Mouse (Mus musculus) MEL (cell line): Measurements from ENCODE around the gene Epn3. TPM values are rescaled to one million over a fixed set of nuclear protein-coding genes. Genes with fewer than 3 reads are reported as not detected.
A peak's percentile ranks its signal among the peaks of the same experiment; 100 is the strongest.

Experiments
- DNase-seq: peaks from one replicate; pipeline ENCODE4 v3.0.0; 2011; ENCODE audit warnings: low read depth, low spot score
- H3K27ac ChIP-seq: 2 replicates; pipeline ENCODE4 v1.5.1; 2012; ENCODE audit warnings: low read depth, mild to moderate bottlenecking, control low read depth, low read length, moderate library complexity; ENCODE audit not compliant: control insufficient read depth
- H3K27me3 ChIP-seq, 2 experiments: fragments of 150-350 bp in 1 of 2; sonication (generic) in 1 of 2; 2 replicates each; pipeline ENCODE4 v1.6.1; 2012; ENCODE audit warnings: low read length in 2 of 2, mild to moderate bottlenecking in 2 of 2, improper control_type of control experiment in 1 of 2, moderate library complexity in 1 of 2; ENCODE audit not compliant: insufficient read depth in 2 of 2, control insufficient read depth in 1 of 2
- H3K36me3 ChIP-seq, 2 experiments: 2 replicates each; pipeline ENCODE4 v1.6.1; 2012 to 2014; ENCODE audit warnings: low read length in 2 of 2, improper control_type of control experiment in 1 of 2, inconsistent platforms in 1 of 2, mild to moderate bottlenecking in 1 of 2; ENCODE audit not compliant: insufficient read depth in 2 of 2, control insufficient read depth in 1 of 2
- H3K4me1 ChIP-seq, 2 experiments: fragments of 150-350 bp in 1 of 2; sonication (generic) in 1 of 2; 2 replicates each; pipeline ENCODE4 v1.6.1; 2012; ENCODE audit warnings: low read length in 2 of 2, improper control_type of control experiment in 1 of 2, mild to moderate bottlenecking in 1 of 2; ENCODE audit not compliant: insufficient read depth in 2 of 2, control insufficient read depth in 1 of 2
- H3K4me3 ChIP-seq, 2 experiments: fragments of 150-350 bp in 1 of 2; sonication (generic) in 1 of 2; 2 replicates each; pipeline ENCODE4 v1.5.1; 2012; ENCODE audit warnings: low read depth in 2 of 2, low read length in 2 of 2, mild to moderate bottlenecking in 2 of 2, moderate library complexity in 2 of 2, control low read depth in 1 of 2, improper control_type of control experiment in 1 of 2; ENCODE audit not compliant: control insufficient read depth in 1 of 2, insufficient read depth in 1 of 2
- H3K79me2 ChIP-seq: 2 replicates; pipeline ENCODE4 v1.6.1; 2012; ENCODE audit warnings: mild to moderate bottlenecking, low read length, moderate library complexity; ENCODE audit not compliant: control insufficient read depth, poor library complexity, insufficient read depth
- H3K9ac ChIP-seq: 2 replicates; pipeline ENCODE4 v1.6.1; 2012; ENCODE audit warnings: low read depth, mild to moderate bottlenecking, control low read depth, low read length, moderate library complexity; ENCODE audit not compliant: control insufficient read depth, poor library complexity, severe bottlenecking
- H3K9me3 ChIP-seq: fragments of 150-350 bp; sonication (generic); replicated peaks from 2 replicates; pipeline ENCODE4 v1.6.1; 2012; ENCODE audit warnings: mild to moderate bottlenecking, low read length, improper control_type of control experiment, moderate library complexity; ENCODE audit not compliant: insufficient read depth
- CHD1 ChIP-seq: IDR thresholded peaks from 2 replicates; pipeline ENCODE4 v1.6.1; 2012; ENCODE audit warnings: low read depth, mild to moderate bottlenecking, inconsistent platforms, low read length, improper control_type of control experiment
- CHD2 ChIP-seq: IDR thresholded peaks from 2 replicates; pipeline ENCODE4 v1.6.1; 2011; ENCODE audit warnings: low read length, improper control_type of control experiment
- CTCF ChIP-seq, 3 experiments: IDR thresholded peaks in 2 of 3; conservative IDR thresholded peaks in 1 of 3; 2 replicates each; pipeline ENCODE4 v1.5.1; 2011 to 2012; ENCODE audit warnings: low read length in 3 of 3, low read depth in 2 of 3, mild to moderate bottlenecking in 2 of 3, improper control_type of control experiment in 1 of 3, inconsistent platforms in 1 of 3, mixed read lengths in 1 of 3, moderate library complexity in 1 of 3; ENCODE audit not compliant: control insufficient read depth in 1 of 3, insufficient read depth in 1 of 3, poor library complexity in 1 of 3, severe bottlenecking in 1 of 3
- EP300 ChIP-seq, 2 experiments: IDR thresholded peaks; 2 replicates each; pipeline ENCODE4 v1.6.1; 2011; ENCODE audit warnings: improper control_type of control experiment in 2 of 2, low read length in 2 of 2, low read depth in 1 of 2, mild to moderate bottlenecking in 1 of 2
- ETS1 ChIP-seq: IDR thresholded peaks from 2 replicates; pipeline ENCODE4 v1.6.1; 2012; ENCODE audit warnings: low read depth, mild to moderate bottlenecking, inconsistent platforms, low read length, improper control_type of control experiment, moderate library complexity
- GABPA ChIP-seq: IDR thresholded peaks from 2 replicates; pipeline ENCODE4 v1.6.1; 2012; ENCODE audit warnings: low read depth, mild to moderate bottlenecking, inconsistent platforms, low read length, improper control_type of control experiment, moderate library complexity
- GATA1 ChIP-seq: IDR thresholded peaks from 2 replicates; pipeline ENCODE4 v1.6.1; 2011; ENCODE audit warnings: low read depth, low read length, improper control_type of control experiment
- MAFK ChIP-seq: IDR thresholded peaks from 2 replicates; pipeline ENCODE4 v1.6.1; 2011; ENCODE audit warnings: low read depth, mild to moderate bottlenecking, low read length, improper control_type of control experiment, borderline replicate concordance
- MYB ChIP-seq: IDR thresholded peaks from 2 replicates; pipeline ENCODE4 v1.6.1; 2011; ENCODE audit warnings: mild to moderate bottlenecking, low read depth, low read length, improper control_type of control experiment
- MYC ChIP-seq: IDR thresholded peaks from 2 replicates; pipeline ENCODE4 v1.6.1; 2011; ENCODE audit warnings: low read depth, mild to moderate bottlenecking, low read length, improper control_type of control experiment, moderate library complexity
- NELFE ChIP-seq: IDR thresholded peaks from 2 replicates; pipeline ENCODE4 v1.6.1; 2011; ENCODE audit warnings: low read depth, low read length, improper control_type of control experiment
- NRF1 ChIP-seq: IDR thresholded peaks from 2 replicates; pipeline ENCODE4 v1.6.1; 2014; ENCODE audit warnings: low read depth, mild to moderate bottlenecking, inconsistent platforms, low read length, improper control_type of control experiment, moderate library complexity; ENCODE audit not compliant: poor library complexity, insufficient read depth, severe bottlenecking
- POLR2A ChIP-seq, 2 experiments: IDR thresholded peaks; 2 replicates each; pipeline ENCODE4 v1.6.1; 2011 to 2012; ENCODE audit warnings: low read length in 2 of 2, mild to moderate bottlenecking in 2 of 2, control low read depth in 1 of 2, improper control_type of control experiment in 1 of 2, low read depth in 1 of 2, moderate library complexity in 1 of 2; ENCODE audit not compliant: control insufficient read depth in 1 of 2, insufficient read depth in 1 of 2, poor library complexity in 1 of 2
- POLR2AphosphoS2 ChIP-seq: IDR thresholded peaks from 2 replicates; pipeline ENCODE4 v1.6.1; 2011; ENCODE audit warnings: low read length, improper control_type of control experiment
- POLR2AphosphoS5 ChIP-seq: IDR thresholded peaks from 2 replicates; pipeline ENCODE4 v1.6.1; 2012; ENCODE audit warnings: low read depth, borderline replicate concordance, mild to moderate bottlenecking, inconsistent platforms, low read length, moderate library complexity, mixed read lengths
- RAD21 ChIP-seq: IDR thresholded peaks from 2 replicates; pipeline ENCODE4 v1.6.1; 2011; ENCODE audit warnings: mild to moderate bottlenecking, low read depth, low read length, improper control_type of control experiment
- RCOR1 ChIP-seq: IDR thresholded peaks from 2 replicates; pipeline ENCODE4 v1.6.1; 2012; ENCODE audit warnings: low read depth, mild to moderate bottlenecking, inconsistent platforms, low read length, improper control_type of control experiment
- SIN3A ChIP-seq: IDR thresholded peaks from 2 replicates; pipeline ENCODE4 v1.6.1; 2012; ENCODE audit warnings: low read length, improper control_type of control experiment, inconsistent platforms
- SMC3 ChIP-seq: IDR thresholded peaks from 2 replicates; pipeline ENCODE4 v1.6.1; 2011; ENCODE audit warnings: low read depth, low read length, improper control_type of control experiment
- TAL1 ChIP-seq: IDR thresholded peaks from 2 replicates; pipeline ENCODE4 v1.6.1; 2012; ENCODE audit warnings: mild to moderate bottlenecking, inconsistent platforms, low read length, moderate library complexity, mixed read lengths
- ZC3H11A ChIP-seq: IDR thresholded peaks from 2 replicates; pipeline ENCODE4 v1.6.1; 2012; ENCODE audit warnings: low read depth, mild to moderate bottlenecking, inconsistent platforms, low read length, improper control_type of control experiment
- ZKSCAN1 ChIP-seq: IDR thresholded peaks from 2 replicates; pipeline ENCODE4 v1.6.1; 2012; ENCODE audit warnings: low read depth, mild to moderate bottlenecking, inconsistent platforms, low read length, improper control_type of control experiment, moderate library complexity
- ZNF384 ChIP-seq: IDR thresholded peaks from 2 replicates; pipeline ENCODE4 v1.6.1; 2012; ENCODE audit warnings: low read depth, mild to moderate bottlenecking, inconsistent platforms, low read length, improper control_type of control experiment
- polyA plus RNA-seq, 2 experiments: library from polyadenylated mRNA; stranded (reverse) in 1 of 2; unstranded in 1 of 2; fragments of >175 nt in 1 of 2; fragments of >200 nt in 1 of 2; gene quantifications; 2 replicates each; pipeline versions ENCODE4 v1.2.1 to v1.2.4; 2012; ENCODE audit warnings: low replicate concordance in 2 of 2, low read depth in 1 of 2; ENCODE audit not compliant: insufficient read length in 2 of 2, insufficient read depth in 1 of 2, missing spikeins in 1 of 2
- total RNA-seq: library from RNA; depleted of rRNA; stranded (reverse); fragments of 300-350 nt; gene quantifications from 2 replicates; pipeline ENCODE4 v1.2.3, GENCODE M21; 2012

Epn3 gene
- total and polyA plus RNA-seq, 3 experiments: not detected

- Histone ChIP-seq H3K4me3 (no peak overlapping the region), H3K27ac (no peak overlapping the region), H3K27me3 (peaks cover 30 to 34% of the 10 kb centered on the region in 2 experiments), H3K79me2 (no peaks in the 10 kb centered on the region), H3K9me3 (no peaks in the 10 kb centered on the region), H3K9ac (no peak overlapping the region), H3K4me1 (no peaks in the 10 kb centered on the region), H3K36me3 (no peaks in the 10 kb centered on the region)
- TF ChIP-seq SIN3A (no peak), TAL1 (no peak), CHD1 (no peak), GABPA (no peak), NELFE (no peak), SMC3 (no peak)
- DNase-seq: peak; percentile 27
Observed at GRCm38 (mm10) chr11:94498093-94498996, 1.4 kb downstream of the Epn3 start.

GRCm38 (mm10) chr11:94495415-94495814, 4.4 kb downstream of the Epn3 start:
- no peaks in the 10 kb centered on the region for H3K36me3 ChIP-seq
- H3K27me3 ChIP-seq: peaks cover 11 to 17% of the 10 kb centered on the region in 2 experiments
- H3K79me2 ChIP-seq: no peaks in the 10 kb centered on the region
- no peak overlapping the region for H3K9ac ChIP-seq
- no peaks in the 10 kb centered on the region for H3K9me3 ChIP-seq
- H3K4me1 ChIP-seq: no peaks in the 10 kb centered on the region
- DNase-seq: no peak
- H3K27ac ChIP-seq: no peak overlapping the region
- TF ChIP-seq RCOR1 (no peak), MYB (no peak), POLR2AphosphoS5 (no peak), GATA1 (no peak), NRF1 (no peak), RAD21 (no peak), ZC3H11A (no peak), POLR2A (IDR thresholded peaks at IDR 0.05; ENCODE audit: control insufficient read depth in 1 of 2, insufficient read depth in 1 of 2, low read depth in 1 of 2, low read length in 2 of 2, poor library complexity in 1 of 2) (no peak), CTCF (IDR thresholded peaks at IDR 0.05 in 2 of 3, conservative IDR thresholded peaks at IDR 0.05 in 1 of 3; ENCODE audit: control insufficient read depth in 1 of 3, insufficient read depth in 1 of 3, low read depth in 2 of 3, low read length in 3 of 3, poor library complexity in 1 of 3, severe bottlenecking in 1 of 3) (no peak), SIN3A (no peak), POLR2AphosphoS2 (no peak), ETS1 (no peak), MAFK (no peak), ZKSCAN1 (no peak), NELFE (no peak), ZNF384 (no peak), EP300 (IDR thresholded peaks at IDR 0.05; ENCODE audit: low read depth in 1 of 2, low read length in 2 of 2) (no peak), MYC (no peak), CHD2 (no peak)
- no peak overlapping the region for H3K4me3 ChIP-seq
